Mouse (Mus musculus) cerebellum, adult 9-10 months (tissue): ENCODE measurements at regions not wholly inside any gene's neighbourhood (a gene's known extent, or its start where the extent isn't known, plus 50 kb on each side); places are given as distances from the start of the nearest gene placed in this dataset.
"Not testable (repeated sequence)": the region's sequence is repeated elsewhere in the genome, so short reads cannot be mapped to it uniquely, and the experiment has no call there.

Experiments used
- DNase-seq: peaks from one replicate; pipeline ENCODE4 v3.0.0; 2022

DNA sequence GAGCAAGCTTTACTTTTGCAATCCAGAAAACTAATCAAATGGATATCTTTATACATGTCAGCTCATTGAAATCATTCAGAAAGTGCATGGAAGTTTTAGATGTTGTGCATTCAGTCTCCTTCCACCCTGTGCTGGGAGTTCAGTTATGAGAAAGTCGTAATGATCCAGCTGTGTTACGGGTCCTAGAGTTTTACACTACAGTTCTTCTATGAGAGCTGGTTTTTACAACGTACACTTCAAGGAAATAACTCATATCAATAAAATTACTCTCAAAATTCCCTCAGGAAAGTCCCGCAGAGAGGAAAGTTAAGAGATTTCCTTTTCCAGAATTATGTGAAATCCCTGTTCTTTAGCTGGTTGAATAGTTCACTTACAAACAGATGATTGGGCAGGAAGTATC is 418.1 kb upstream of the Slc10a2 start:
- DNase-seq = no peak

DNA sequence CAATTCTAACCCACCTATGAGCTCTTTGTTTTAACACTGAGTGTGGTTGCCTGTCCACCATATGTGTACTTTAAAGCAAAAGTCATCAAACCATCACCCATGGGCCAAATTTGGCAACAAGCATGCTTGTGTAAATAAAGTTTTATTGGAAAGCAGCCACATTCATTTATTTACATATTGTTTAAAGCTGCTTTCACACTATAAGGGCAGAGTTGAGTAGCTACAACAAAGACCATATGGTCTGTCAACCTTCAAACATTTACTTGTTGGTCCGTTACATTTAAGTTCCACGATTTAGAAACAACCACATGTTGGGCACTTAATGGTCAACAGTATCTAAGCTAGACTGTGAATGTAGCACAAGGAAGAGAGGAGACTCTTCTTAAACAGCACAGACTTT is 390.7 kb upstream of the Slc10a2 start:
- DNase-seq = no peak

DNA sequence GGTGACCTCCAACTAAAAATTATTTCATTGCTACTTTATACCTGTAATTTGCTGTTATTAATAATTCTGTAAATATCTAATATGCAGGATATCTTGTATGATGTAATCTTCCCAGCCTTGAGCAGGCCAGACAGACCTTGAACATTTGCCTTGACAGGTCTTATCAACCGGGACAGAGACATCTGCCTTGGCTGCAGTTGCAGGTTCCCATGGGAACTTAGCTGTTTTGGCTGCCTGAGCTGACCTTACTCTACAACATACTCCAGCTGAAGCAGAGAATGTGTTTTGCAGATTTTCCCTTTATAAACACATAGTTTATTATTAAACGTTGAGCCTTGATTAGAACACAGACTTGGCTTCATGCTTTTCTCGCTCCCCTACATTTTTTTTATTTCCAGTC is 385.3 kb upstream of the Slc10a2 start:
- no peak for DNase-seq

DNA sequence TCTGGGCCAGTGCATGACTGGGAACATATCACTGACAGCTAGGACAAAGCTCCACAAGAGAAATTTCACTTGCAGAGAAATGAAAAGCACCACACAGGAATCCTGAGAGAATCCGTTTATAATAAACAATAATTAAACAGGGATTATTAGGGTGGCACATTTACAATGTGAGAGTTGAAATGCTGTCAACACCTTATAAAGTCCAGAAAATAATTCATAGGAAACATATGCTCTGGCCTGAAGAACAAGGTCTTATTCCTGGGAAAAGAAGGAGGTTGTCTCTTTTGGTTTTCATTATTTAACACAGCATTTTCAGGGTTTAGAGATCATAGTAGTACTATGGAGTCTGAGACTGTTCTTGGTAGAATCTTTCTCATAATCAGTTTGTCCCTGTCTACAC is 377.8 kb upstream of the Slc10a2 start:
- DNase-seq = no peak

DNA sequence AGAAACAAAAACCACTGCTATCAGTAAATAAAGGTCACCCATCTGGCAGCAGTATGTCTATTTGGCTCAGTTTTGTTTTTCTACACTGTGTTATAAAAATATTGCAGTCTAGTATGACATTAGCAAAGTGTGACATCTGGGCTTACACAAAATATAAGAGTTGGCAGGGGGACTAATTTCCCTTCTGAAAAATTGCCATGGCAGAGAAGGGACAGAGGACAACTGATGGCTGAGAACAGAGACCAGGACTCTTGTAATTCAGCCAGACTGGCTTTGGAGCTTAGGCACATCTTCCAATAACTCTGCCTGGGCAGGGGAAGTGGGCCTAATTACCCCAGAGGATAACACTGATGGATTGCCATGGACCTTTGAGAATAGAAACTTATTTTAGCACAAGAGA is 367.8 kb upstream of the Slc10a2 start:
- DNase-seq = peak; percentile 33

DNA sequence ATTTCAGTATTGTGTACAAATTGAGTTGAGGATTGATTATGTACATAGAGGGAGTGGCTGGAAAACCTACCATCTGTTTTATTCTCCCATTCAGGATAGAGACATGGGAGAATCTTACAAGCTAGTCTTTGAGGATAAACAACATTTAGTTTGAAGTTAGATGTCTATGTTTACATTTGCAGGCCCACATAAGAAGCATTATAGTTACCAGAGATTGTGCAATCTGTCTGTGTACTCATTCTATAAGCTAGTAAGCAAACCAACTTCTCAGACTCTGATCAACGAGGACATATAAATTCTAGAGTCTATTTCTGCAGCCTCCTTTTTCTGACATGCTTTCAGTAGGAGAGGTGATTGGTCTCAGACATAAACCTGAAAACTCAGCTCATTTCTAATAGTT is 367.4 kb upstream of the Slc10a2 start:
- DNase-seq = no peak

DNA sequence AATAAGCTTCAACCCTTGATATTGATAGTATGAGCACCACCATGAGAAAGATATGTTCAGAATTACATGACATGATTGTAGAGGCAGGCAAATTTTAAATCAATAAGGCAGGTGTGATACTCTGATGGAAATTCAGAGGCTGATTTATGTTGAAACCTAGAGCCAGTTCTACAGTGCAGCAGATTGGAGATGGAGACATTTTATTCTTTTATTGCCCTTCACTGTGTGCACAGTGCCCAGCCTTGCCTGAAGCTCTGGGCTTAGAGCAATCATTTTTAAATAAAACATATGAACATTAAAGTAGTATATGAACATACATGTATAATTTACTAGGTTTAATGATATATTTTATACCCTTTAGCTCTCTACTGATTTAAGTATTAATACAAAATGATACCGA is 352.5 kb upstream of the Slc10a2 start:
- DNase-seq = no peak

DNA sequence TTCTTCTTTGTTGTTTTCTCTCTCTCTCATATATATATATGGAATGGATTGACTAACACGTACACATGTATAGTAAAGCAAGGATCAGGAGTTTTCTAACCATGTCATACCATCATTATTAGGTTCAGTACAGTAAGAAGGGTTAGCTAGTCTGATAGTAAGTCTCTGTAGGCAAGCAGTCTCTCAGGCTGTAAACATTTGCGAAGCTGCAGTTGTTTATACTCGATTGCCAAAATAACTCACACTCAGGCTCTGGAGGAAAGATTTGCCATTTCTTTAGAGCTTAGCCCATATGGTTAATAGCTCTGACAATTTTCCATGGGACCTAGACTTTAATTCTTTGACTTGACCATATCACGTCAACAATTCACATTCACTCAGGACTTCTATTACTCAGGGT is 348.3 kb upstream of the Slc10a2 start:
- no peak for DNase-seq

DNA sequence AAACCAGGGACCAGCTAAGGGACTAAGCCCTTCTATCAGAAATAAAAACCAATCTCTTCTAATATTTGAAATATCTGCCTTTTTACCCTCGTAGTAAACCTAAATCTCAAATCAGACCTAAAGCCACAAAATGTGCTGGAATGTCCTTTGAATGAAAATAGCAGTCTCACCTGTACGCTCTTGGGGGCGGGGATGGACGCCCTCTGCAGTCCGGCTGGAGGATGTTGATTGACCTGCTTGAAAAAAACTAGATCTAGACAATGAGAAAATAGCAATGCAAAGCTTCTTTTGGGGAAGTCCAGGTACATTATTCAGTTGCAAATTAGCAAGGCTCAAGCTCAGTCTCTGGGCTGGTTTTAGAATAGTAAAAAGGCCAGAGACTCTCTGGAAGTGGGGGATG is 337.1 kb upstream of the Slc10a2 start:
- DNase-seq = not testable (repeated sequence)

DNA sequence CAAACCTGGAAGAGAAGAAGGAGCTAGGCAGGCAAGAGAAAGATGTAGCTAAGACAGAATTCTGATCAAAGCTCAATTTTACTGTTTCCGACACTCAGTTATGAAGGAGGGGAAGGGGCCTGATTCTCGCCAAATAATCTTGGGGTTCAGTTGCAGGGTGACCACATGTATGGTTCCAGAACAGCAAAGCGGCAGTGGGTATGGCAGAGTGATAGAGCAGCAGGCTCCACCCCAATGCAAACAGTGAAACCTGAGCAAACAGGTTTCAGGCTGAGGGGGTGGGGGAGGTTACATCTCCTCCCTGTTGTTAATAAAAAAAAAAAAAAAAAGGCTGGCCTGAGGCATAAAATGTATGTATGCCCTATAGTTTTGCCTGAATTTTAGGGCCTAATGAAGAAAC is 335.3 kb upstream of the Slc10a2 start:
- DNase-seq = not testable (repeated sequence)

DNA sequence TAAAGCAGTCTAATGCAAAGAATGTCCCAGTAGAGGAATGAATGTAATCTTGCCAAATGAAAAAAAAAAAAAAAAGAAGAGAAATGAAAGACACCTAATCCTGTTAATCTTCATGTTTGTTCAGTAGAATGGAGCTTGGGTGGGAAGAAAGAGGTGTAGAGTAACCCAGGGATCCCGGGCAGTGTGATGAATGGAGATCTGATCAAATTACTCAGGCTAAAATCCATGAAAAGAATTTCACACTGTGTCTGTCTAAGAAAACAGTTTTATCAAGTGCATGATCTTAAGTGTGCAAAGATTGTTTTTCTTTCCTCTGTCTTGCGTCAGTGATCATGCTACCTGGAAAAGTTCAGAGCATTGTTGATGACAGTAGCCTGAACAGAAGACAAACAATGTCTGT is 333.9 kb upstream of the Slc10a2 start:
- no peak for DNase-seq

DNA sequence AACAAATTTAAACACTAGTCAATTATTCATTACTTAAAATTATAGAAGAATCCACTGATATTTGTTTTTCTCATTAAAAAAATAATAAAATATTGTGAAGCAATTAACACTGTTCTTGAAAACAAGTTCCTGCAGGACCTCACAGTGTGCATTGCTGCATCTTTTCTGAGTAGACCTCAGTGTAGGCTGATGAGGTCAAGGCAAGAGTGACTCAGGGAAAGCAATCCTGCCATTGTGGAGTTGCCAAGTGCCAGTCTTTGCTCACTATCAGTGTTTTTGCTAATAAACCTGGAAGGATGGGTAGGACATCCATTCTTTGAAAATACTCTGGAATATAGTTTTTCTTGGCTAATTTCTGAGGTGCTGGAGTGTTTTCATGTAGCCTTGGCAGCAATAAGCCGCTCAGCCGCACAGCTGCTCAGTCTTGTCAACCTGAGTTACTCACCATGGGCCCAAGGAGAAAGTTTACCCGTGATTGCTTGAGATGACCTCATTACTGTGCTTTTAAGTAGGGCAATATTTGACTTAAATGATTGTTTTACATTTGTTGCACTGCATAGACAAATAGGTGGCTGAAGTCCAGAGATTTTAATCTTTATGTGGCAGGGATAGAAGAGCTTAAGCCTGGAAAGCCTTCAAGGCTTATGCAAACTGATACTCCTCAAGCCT is 323.3 kb upstream of the Slc10a2 start:
- no peak for DNase-seq

DNA sequence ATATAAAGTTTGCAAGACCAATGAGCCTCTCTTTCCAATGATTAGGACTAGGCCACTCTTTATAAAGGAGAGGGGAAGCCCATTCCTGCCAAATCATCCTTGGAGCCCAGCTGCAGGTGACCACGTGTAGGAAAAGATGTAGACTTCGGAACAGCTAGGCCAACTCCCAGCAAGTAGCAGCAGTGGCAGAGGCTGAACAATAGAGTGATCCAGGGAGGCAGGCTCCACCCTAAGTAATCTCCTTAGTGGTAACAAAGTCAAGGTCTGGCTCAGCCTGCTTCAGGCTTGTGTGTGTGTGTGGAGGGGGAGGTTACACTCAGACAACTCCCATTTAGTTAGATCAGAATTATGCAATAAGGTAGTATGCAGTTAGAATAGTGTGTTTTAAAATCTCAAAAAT is 311.7 kb upstream of the Slc10a2 start:
- DNase-seq = not testable (repeated sequence)

DNA sequence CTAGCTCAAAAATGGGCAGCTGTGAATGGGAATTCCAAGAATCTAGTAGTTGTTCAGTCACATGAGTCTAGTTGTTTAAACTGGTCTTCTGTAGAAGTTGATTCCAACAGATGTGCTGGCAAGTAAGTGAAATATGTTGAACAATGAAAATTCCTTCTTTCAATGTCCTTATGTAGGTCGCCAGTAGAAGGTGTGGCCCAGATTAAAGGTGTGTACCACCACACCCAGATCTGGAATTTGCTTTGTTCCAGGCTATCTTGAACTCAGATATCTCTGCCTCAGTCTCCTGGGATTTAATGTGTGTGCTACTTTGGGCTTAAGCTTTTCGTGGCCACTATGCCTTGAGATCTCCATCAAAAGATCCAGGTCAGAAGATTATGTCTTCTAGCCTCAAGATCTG is 279.7 kb upstream of the Slc10a2 start:
- DNase-seq = no peak

DNA sequence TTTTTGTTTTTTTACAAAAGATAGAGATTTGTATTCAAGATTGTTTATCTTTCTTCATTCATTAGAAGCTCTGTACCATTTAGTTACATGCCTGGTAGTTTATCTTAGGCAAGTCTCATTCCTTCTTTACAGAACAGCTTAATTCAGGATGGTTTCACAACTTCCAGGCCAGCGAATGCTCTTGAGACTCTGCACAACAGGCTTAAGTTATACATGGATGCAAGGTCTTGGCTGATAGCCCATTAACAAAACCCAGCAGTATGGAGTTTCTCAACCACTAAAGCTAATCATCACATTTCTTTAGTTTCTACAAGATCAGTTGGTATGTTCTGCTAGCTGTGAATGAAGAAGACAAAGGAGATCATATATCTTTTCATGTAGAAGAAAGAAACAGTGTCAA is 272.9 kb upstream of the Slc10a2 start:
- DNase-seq = no peak

DNA sequence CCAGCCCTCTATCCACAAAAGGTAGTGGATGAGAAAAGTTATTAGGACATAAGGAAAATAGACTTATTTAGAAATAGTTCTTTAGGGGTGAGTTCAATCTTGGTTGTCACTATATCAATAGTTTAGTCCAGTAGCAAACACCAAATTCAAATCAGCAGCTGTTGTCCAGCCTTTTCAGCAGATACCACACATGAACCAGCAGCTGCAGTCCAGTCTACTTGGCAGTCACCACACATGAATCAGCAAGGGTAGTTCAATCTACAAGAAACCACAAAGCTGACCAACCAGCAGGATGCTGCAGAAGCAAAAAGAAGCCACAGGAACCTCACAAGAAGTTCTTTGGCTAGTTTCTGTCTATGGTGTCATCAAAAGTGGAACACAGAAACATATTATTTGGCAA is 234.8 kb upstream of the Slc10a2 start:
- no peak for DNase-seq

DNA sequence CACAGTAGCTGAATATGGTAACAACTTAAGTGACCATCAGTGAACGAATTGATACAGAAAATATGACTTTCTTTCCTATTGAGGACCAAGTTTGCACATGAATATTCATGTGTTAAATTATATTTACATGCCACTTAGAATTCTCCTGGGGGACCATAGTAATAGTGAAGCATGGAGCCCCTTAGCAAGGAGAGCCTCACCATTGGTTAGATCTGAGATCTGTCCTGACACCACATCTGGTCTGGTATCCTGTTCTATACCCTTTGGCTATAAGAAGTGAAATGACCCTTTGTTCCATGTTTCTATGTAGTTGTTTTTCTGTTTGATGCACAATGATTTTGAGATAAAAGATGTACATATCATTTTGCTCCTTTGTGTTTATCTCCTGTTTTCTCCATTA is 209.4 kb upstream of the Slc10a2 start:
- no peak for DNase-seq

DNA sequence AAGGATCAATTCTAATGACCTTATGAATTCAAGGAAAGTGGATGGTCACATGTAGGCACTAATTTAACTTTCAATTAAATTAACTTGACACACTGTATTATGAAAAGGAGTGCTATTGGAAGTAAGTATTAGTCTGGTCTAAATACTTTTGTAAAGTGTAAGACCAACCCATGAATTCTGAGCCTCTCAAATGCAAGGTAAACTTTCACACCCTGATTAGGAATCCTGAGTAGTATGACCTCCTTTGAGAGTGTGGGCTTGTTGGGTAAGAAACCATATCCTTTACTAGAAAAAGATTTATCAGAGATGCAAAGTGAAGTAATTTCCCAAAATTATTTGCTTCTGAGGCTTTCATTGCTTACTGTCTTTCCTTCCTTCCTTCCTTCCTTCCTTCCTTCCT is 194.8 kb upstream of the Slc10a2 start:
- DNase-seq = no peak

DNA sequence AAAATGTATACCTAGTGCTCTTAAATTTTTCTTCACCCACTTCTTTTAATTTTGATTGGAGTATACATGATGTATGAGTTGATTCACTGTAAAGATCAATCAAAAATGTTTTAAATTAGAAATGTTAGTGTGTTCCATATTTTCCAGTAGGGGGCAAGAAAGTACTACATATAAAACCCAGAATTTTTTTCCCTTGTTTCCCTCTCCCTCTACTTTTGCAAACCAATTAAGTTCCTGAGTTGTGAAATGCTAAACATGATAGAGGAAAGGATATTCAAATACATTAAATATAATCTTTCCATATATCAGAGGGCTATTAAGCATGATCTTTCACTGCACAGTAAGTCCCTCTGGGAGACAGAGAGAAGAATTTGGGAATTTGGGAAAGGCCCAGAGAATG is 192.0 kb upstream of the Slc10a2 start:
- no peak for DNase-seq

DNA sequence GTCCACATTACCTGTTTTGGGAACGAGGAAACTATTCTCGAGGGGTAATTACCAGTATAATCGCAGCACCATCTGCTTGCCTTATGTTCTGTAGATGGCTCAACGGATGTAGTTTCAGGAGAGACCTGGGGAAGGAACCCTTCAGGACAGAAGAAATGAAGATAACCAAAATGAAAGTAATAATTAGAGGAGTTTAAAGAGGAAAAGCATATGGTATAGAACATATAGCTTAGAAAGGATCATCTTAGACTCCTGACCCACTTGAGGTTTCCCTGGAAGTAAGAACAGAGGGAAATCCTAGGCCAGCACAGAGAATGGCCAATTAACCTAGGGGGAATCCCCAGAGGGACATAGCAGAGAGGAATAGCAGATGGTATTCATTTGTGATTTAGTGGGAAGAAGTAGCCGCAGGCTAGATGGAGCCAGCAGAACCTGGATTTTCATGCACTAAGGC is 180.6 kb upstream of the Slc10a2 start:
- peak; percentile 82 for DNase-seq

DNA sequence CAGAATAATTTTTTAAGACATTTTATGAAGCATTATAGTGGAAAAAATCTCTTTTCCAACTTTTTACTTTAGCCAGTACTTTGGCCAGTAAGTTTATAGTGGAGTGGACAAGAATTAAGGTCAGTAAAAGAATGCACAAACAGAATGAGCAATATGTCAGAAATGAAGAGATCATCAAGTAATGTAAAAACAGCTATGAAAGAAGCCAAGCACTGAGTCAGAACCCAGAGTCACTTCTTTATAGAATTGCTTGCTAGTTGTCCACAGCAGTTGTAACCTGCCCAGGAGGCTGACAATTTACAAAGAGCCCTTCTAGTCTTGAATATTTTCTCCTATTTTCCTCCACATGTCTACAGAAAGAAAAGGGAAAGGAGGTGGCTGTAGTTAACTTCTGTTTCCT is 178.6 kb upstream of the Slc10a2 start:
- no peak for DNase-seq

DNA sequence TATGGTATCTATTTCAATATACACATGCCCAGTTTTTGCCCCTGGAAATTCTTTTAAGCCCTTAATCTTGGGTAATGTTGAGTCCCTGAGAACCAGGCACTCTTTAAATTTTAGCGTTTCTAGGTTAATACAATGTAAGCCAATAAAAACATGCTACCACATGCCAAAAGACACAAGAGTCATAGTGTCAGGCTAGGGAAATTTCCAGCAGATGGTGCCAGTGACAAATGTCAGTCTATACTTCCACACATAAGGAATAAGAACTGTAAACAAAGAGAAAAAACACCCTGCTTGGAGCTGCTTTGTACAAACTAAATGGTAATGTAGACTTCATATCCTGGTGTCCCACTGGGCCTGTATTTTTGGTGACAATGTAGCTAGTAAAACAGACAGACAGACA is 157.2 kb upstream of the Slc10a2 start:
- no peak for DNase-seq

DNA sequence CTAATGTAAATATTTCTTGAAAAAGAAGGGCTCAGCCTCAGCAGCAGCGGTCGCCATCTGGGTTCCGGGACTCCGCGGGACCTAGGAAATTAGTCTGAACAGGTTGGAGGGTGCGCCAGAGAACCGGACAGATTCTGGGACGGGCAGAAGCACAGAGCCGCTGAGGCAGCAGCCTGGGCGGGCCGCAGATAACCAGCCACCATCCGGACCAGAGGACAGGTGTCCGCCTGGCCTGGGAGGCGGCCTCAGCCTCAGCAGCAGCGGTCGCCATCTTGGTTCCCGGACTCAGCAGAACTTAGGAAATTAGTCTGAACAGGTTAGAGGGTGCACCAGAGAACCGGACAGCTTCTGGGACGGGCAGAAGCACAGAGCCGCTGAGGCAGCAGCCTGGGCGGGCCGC is 136.7 kb upstream of the Slc10a2 start:
- peak; percentile 5 for DNase-seq
